Mouse (Mus musculus) kidney, embryonic 16.5 days (tissue): ENCODE results near the gene Irf2. TPM values are rescaled to one million over a fixed set of nuclear protein-coding genes. Genes with fewer than 3 reads are reported as not detected.

Experiments
- ATAC-seq: fragments of 200-750 bp; cut with Nextera tagmentation; 2 replicates; pipeline ENCODE4 v1.8.0; 2017; ENCODE audit warnings: moderate TSS enrichment; ENCODE audit not compliant: low FRiP score, low TSS enrichment
- H3K27ac ChIP-seq: fragments of 300-500 bp; sonication (generic); 2 replicates; pipeline ENCODE4 v1.5.1; 2014; ENCODE audit warnings: low read length
- H3K27me3 ChIP-seq: fragments of 300-500 bp; sonication (generic); 2 replicates; pipeline ENCODE4 v1.6.1; 2014; ENCODE audit warnings: low read length, control low read depth, mixed read lengths; ENCODE audit not compliant: insufficient read depth
- H3K36me3 ChIP-seq: fragments of 300-500 bp; sonication (generic); 2 replicates; pipeline ENCODE4 v1.6.1; 2014; ENCODE audit warnings: low read length, control low read depth, mixed read lengths; ENCODE audit not compliant: insufficient read depth
- H3K4me1 ChIP-seq: fragments of 300-500 bp; sonication (generic); 2 replicates; pipeline ENCODE4 v1.6.1; 2014; ENCODE audit warnings: low read length, control low read depth, mixed read lengths; ENCODE audit not compliant: insufficient read depth
- H3K4me2 ChIP-seq: fragments of 300-500 bp; sonication (generic); replicated peaks from 2 replicates; pipeline ENCODE4 v1.6.1; 2014; ENCODE audit warnings: low read depth, low read length
- H3K4me3 ChIP-seq: fragments of 300-500 bp; sonication (generic); 2 replicates; pipeline ENCODE4 v1.5.1; 2014; ENCODE audit warnings: mild to moderate bottlenecking, low read length
- H3K9ac ChIP-seq: fragments of 300-500 bp; sonication (generic); replicated peaks from 2 replicates; pipeline ENCODE4 v1.6.1; 2014; ENCODE audit warnings: low read length
- H3K9me3 ChIP-seq: fragments of 300-500 bp; sonication (generic); 2 replicates; pipeline ENCODE4 v1.6.1; 2016; ENCODE audit warnings: low read length, control low read depth
- WGBS: fragments of 180-500 bp; shearing (Covaris S2); extraction: QIAGEN DNeasy Blood & Tissue Kit; methylation state at CpG from one replicate; pipeline ENCODE4 v1.1.7; 2014; 5-methylcytosine and 5-hydroxymethylcytosine counted together
- polyA plus RNA-seq: library from polyadenylated mRNA; unstranded; fragments of >200 nt; fragmentation: Nextera tagmentation; extraction: Ambion mirVana; gene quantifications from 2 replicates; pipeline ENCODE4 v1.2.1, GENCODE M21; 2015

Irf2 gene
- polyA plus RNA-seq, 1 experiment from 2014 or later, result 19.2 TPM

DNA sequence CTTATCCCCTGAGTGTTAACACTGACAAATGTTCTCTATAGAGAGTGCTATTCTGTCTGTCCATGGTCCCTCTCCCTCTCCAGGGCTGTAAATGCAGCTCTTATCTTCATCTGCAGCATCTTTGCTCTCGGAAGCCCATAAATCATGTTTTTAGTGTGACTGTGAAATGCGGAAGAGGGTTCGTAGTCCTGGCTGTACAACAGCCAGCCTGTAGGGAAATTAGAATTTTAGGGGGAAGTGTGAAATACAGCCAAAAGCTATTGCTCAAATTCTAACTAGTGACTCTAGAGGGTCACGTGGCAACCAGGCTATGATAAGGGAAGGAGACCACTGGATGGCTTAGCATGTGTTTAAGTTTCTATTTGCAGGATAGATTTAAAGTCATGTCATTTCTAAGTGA is 112.0 kb downstream of the Irf2 start:
- Histone ChIP-seq H3K4me1 (peaks cover 37% of the 10 kb centered on the region), H3K9ac (no peak overlapping the region), H3K27me3 (no peaks in the 10 kb centered on the region), H3K36me3 (peaks cover 5% of the 10 kb centered on the region; the same call in 1 of the 2 replicates), H3K4me2 (no peak overlapping the region), H3K9me3 (no peaks in the 10 kb centered on the region), H3K4me3 (no peak overlapping the region), H3K27ac (no peak overlapping the region)
- ATAC-seq, result peak; percentile 49
- 31% methylated on average over 4 of the region's 4 CpGs for WGBS

- peaks cover 5% of the 10 kb centered on the region; the same call in 1 of the 2 replicates for H3K36me3 ChIP-seq
- peaks cover 36% of the 10 kb centered on the region for H3K4me1 ChIP-seq
- 73% methylated on average over 11 of the region's 11 CpGs for WGBS
- no peak overlapping the region for H3K4me2 ChIP-seq
- no peaks in the 10 kb centered on the region for H3K9me3 ChIP-seq
- no peak overlapping the region for H3K4me3 ChIP-seq
- H3K27me3 ChIP-seq, result no peaks in the 10 kb centered on the region
- 0 out of 2 replicates have a peak, but pooled peaks have one; percentile 23 for ATAC-seq
- no peak overlapping the region for H3K27ac ChIP-seq
- no peak overlapping the region for H3K9ac ChIP-seq
These were observed 112.8 kb downstream of the Irf2 start for GRCm38 (mm10) chr8:46852377-46852776.

DNA sequence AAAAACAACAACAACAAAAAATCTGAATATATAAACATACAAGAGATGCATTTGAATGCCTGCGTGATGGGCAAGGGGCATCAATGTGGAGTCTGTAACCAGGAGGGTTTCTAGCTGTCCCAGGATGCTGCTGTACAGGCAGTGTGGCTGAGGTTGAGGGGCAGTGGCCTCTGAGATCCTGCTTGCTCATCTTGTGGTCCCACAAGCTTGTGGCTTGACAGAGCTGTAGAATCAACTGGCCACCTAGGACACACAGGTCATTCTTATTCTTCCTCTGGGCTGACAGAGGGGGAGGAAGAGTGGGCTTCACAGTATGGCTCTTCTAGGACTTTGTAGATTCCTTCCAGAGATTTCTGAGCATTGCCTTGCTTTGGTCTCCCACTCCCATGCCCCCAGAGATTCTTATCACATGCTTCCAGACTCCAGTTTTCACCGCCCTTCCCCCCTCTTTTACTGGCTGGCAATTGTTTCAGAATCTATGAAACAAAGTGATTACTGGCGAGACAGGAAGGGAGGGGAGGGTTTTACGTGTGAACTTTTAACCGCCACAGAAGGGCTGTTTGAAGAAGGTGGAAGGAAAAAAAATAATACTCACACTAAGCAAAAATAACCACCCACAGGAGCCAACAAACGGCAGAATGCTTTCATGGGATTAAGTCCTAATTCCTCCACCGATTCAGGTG is 119.8 kb downstream of the Irf2 start:
- Histone ChIP-seq H3K9ac (no peak overlapping the region), H3K27me3 (no peaks in the 10 kb centered on the region), H3K4me1 (peaks cover 4% of the 10 kb centered on the region; the same call in 1 of the 2 replicates), H3K36me3 (no peaks in the 10 kb centered on the region), H3K4me2 (no peak overlapping the region), H3K27ac (no peak overlapping the region), H3K4me3 (no peak overlapping the region), H3K9me3 (no peaks in the 10 kb centered on the region)
- ATAC-seq, result no peak
- WGBS, result 27% methylated on average over 7 of the region's 7 CpGs

GRCm38 (mm10) chr8:46859847-46860167 is 120.3 kb downstream of the Irf2 start:
- 63% methylated on average over 8 of the region's 8 CpGs for WGBS
- H3K9ac ChIP-seq, result no peak overlapping the region
- no peak overlapping the region for H3K4me3 ChIP-seq
- ATAC-seq, result no peak
- H3K36me3 ChIP-seq, result no peaks in the 10 kb centered on the region
- H3K4me1 ChIP-seq, result peaks cover 4% of the 10 kb centered on the region; the same call in 1 of the 2 replicates
- H3K27me3 ChIP-seq, result no peaks in the 10 kb centered on the region
- no peaks in the 10 kb centered on the region for H3K9me3 ChIP-seq
- no peak overlapping the region for H3K4me2 ChIP-seq
- no peak overlapping the region for H3K27ac ChIP-seq

DNA sequence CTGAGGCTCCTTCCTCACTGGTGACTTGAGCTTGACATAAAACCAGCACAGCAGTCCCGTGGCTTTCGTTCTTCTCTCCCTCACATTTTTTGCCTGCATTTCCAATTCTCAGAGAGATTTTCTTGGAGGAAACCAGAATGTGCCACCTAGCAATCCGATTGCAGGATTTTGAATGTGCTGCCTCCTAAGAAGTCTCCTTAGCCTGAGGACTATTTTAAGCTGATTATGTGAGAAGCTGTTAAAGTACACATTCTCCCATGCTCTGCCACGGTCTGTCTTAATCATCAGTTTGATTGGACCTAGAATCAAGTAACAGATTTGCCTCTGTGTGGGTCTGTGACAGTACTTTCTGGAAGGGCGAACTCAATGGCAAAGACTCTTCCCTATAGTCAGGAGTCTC is 123.0 kb downstream of the Irf2 start:
- no peaks in the 10 kb centered on the region for H3K36me3 ChIP-seq

DNA sequence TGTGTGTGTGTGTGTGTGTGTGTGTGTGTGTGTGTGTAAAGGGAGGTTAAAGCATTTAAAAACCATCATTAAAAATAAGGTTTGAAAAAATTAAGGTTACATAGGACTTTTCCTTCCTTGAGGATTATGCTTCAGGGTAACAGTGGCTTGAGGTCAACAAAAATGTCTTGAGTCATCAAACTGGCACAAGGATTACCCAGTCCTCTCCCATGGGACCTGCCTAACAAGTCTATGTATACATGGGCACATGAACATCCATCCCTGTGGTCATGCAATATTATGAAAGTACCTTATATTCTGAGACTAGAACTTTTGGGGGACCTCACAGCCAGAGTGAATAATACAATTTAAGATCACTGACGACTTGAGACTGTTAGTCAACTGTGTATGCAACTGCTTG is 125.9 kb downstream of the Irf2 start:
- Histone ChIP-seq H3K36me3 (no peaks in the 10 kb centered on the region), H3K4me2 (no peak overlapping the region), H3K4me3 (no peak overlapping the region), H3K27ac (no peak overlapping the region), H3K9ac (no peak overlapping the region), H3K27me3 (no peaks in the 10 kb centered on the region), H3K9me3 (no peaks in the 10 kb centered on the region), H3K4me1 (peaks cover 19% of the 10 kb centered on the region; the same call in 1 of the 2 replicates)
- no peak for ATAC-seq
- 79% methylated on average over 1 of the region's 1 CpGs for WGBS

More for the DNA sequence above, 123.0 kb downstream of the Irf2 start:
- H3K9me3 ChIP-seq, result no peaks in the 10 kb centered on the region
- H3K27ac ChIP-seq, result no peak overlapping the region
- H3K9ac ChIP-seq, result no peak overlapping the region
- ATAC-seq, result no peak
- H3K4me3 ChIP-seq, result no peak overlapping the region
- H3K4me1 ChIP-seq, result peaks cover 9% of the 10 kb centered on the region
- WGBS, result 94% methylated on average over 5 of the region's 5 CpGs
- no peaks in the 10 kb centered on the region for H3K27me3 ChIP-seq
- H3K4me2 ChIP-seq, result no peak overlapping the region

GRCm38 (mm10) chr8:46867440-46867839 is 127.9 kb downstream of the Irf2 start:
- ATAC-seq, result no peak

GRCm38 (mm10) chr8:46868346-46869065 is 129.0 kb downstream of the Irf2 start:
- Histone ChIP-seq H3K27me3 (no peaks in the 10 kb centered on the region), H3K27ac (no peak overlapping the region), H3K4me2 (no peak overlapping the region), H3K9ac (no peak overlapping the region), H3K36me3 (no peaks in the 10 kb centered on the region), H3K9me3 (no peaks in the 10 kb centered on the region), H3K4me1 (peaks cover 19% of the 10 kb centered on the region; the same call in 1 of the 2 replicates), H3K4me3 (no peak overlapping the region)
- WGBS, result 37% methylated on average over 8 of the region's 8 CpGs
- ATAC-seq, result no peak

More at GRCm38 (mm10) chr8:46867440-46867839, 127.9 kb downstream of the Irf2 start:
- Histone ChIP-seq H3K27ac (no peak overlapping the region), H3K4me2 (no peak overlapping the region), H3K9me3 (no peaks in the 10 kb centered on the region), H3K4me3 (no peak overlapping the region), H3K36me3 (no peaks in the 10 kb centered on the region), H3K4me1 (peaks cover 19% of the 10 kb centered on the region; the same call in 1 of the 2 replicates), H3K9ac (no peak overlapping the region), H3K27me3 (no peaks in the 10 kb centered on the region)
- 57% methylated on average over 4 of the region's 4 CpGs for WGBS

GRCm38 (mm10) chr8:46869521-46869925 is 130.0 kb downstream of the Irf2 start:
- Histone ChIP-seq H3K36me3 (no peaks in the 10 kb centered on the region), H3K27ac (no peak overlapping the region), H3K9ac (no peak overlapping the region), H3K27me3 (no peaks in the 10 kb centered on the region), H3K9me3 (no peaks in the 10 kb centered on the region), H3K4me2 (no peak overlapping the region), H3K4me3 (no peak overlapping the region), H3K4me1 (peaks cover 19% of the 10 kb centered on the region; the same call in 1 of the 2 replicates)
- no peak for ATAC-seq
- WGBS, result 71% methylated on average over 6 of the region's 6 CpGs

DNA sequence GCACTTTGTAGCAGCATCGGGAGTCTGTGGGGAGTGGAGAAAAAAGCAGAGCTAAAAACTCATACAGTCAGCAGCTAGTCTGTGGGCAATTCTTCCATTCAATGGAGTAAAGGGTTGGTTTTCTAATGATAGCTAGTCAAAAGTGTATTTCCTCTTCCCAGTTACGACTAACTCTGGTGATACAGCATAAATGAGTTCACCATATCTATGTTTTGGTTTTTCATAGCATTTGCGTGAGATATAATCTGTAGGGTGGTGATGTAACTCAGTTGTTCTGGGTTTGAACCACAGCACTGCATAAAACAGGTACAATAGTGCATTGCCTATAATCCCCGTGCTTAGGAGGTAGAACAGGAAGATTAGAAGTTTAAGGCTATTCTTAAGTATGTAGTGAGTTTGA is 131.6 kb downstream of the Irf2 start:
- WGBS, result 92% methylated on average over 4 of the region's 4 CpGs
- Histone ChIP-seq H3K36me3 (no peaks in the 10 kb centered on the region), H3K4me3 (no peak overlapping the region), H3K27ac (no peak overlapping the region), H3K4me1 (peaks cover 19% of the 10 kb centered on the region), H3K9me3 (no peaks in the 10 kb centered on the region), H3K4me2 (no peak overlapping the region), H3K27me3 (no peaks in the 10 kb centered on the region), H3K9ac (no peak overlapping the region)
- ATAC-seq, result no peak
